Mouse (Mus musculus) midbrain, embryonic 16.5 days (tissue): ENCODE measurements around the gene Edem3. TPM values are rescaled to one million over a fixed set of nuclear protein-coding genes. Genes with fewer than 3 reads are reported as not detected.
"Not testable (repeated sequence)": the region's sequence is repeated elsewhere in the genome, so short reads cannot be mapped to it uniquely, and the experiment has no call there.

Source experiments
- ATAC-seq: fragments of 200-750 bp; cut with Nextera tagmentation; 2 replicates; pipeline ENCODE4 v1.8.0; 2017; ENCODE audit warnings: moderate TSS enrichment
- H3K27ac ChIP-seq: fragments of 300-500 bp; sonication (generic); 2 replicates; pipeline ENCODE4 v1.5.1; 2014; ENCODE audit warnings: mild to moderate bottlenecking, low read length, mixed read lengths
- H3K27me3 ChIP-seq: fragments of 300-500 bp; sonication (generic); 2 replicates; pipeline ENCODE4 v1.6.1; 2014; ENCODE audit warnings: low read depth, low read length, mixed read lengths; ENCODE audit not compliant: control insufficient read depth, insufficient read depth
- H3K36me3 ChIP-seq: fragments of 300-500 bp; sonication (generic); 2 replicates; pipeline ENCODE4 v1.6.1; 2014; ENCODE audit warnings: mild to moderate bottlenecking, low read length, moderate library complexity, mixed read lengths; ENCODE audit not compliant: control insufficient read depth, insufficient read depth
- H3K4me1 ChIP-seq: fragments of 300-500 bp; sonication (generic); 2 replicates; pipeline ENCODE4 v1.6.1; 2014; ENCODE audit warnings: mild to moderate bottlenecking, low read length, mixed read lengths; ENCODE audit not compliant: control insufficient read depth, insufficient read depth
- H3K4me2 ChIP-seq: fragments of 300-500 bp; sonication (generic); 2 replicates; pipeline ENCODE4 v1.6.1; 2014; ENCODE audit warnings: mild to moderate bottlenecking, low read length, mixed read lengths
- H3K4me3 ChIP-seq: fragments of 300-500 bp; sonication (generic); 2 replicates; pipeline ENCODE4 v1.5.1; 2014; ENCODE audit warnings: low read depth, mild to moderate bottlenecking, low read length, moderate library complexity, mixed read lengths
- H3K9ac ChIP-seq: fragments of 300-500 bp; sonication (generic); 2 replicates; pipeline ENCODE4 v1.6.1; 2014; ENCODE audit warnings: low read depth, low read length, mixed read lengths
- H3K9me3 ChIP-seq: fragments of 300-500 bp; sonication (generic); replicated peaks from 2 replicates; pipeline ENCODE4 v1.6.1; 2014; ENCODE audit warnings: mild to moderate bottlenecking, low read length, mixed read lengths; ENCODE audit not compliant: control insufficient read depth, poor library complexity, severe bottlenecking
- WGBS: fragments of 180-500 bp; shearing (Covaris S2); extraction: QIAGEN DNeasy Blood & Tissue Kit; methylation state at CpG from one replicate; pipeline ENCODE4 v1.1.7; 2014; 5-methylcytosine and 5-hydroxymethylcytosine counted together
- polyA plus RNA-seq: library from polyadenylated mRNA; unstranded; fragments of >200 nt; fragmentation: Nextera tagmentation; extraction: Ambion mirVana; gene quantifications from 2 replicates; pipeline ENCODE4 v1.2.1, GENCODE M21; 2015

The Edem3 gene
- polyA plus RNA-seq, 1 experiment from 2014 or later, result 22.4 TPM

DNA sequence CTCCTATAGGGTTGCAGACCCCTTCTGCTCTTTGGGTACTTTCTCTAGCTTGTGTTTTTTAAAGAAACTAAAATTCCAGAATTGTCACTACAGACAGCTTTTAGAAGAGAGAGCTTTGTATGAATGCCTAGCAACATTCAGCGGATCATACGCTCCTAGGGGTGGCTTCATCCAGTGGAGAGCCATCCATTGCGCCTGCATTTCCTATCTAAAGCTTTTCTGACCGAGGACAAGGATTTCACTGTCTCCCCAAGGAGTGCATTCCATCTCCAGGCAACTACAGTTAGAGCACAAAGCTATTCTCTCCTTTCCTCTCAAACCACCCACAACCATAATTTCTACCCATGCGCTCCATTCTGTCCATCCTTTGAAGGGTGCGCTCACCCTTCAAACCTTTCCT lies 28.8 kb upstream of the Edem3 start:
- no peak overlapping the region for H3K9ac ChIP-seq
- 78% methylated on average over 6 of the region's 6 CpGs for WGBS
- H3K4me3 ChIP-seq, result no peak overlapping the region
- no peaks in the 10 kb centered on the region for H3K9me3 ChIP-seq
- H3K36me3 ChIP-seq, result no peaks in the 10 kb centered on the region
- no peak for ATAC-seq
- H3K4me1 ChIP-seq, result no peaks in the 10 kb centered on the region
- no peak overlapping the region for H3K4me2 ChIP-seq
- no peak overlapping the region for H3K27ac ChIP-seq
- no peaks in the 10 kb centered on the region for H3K27me3 ChIP-seq

DNA sequence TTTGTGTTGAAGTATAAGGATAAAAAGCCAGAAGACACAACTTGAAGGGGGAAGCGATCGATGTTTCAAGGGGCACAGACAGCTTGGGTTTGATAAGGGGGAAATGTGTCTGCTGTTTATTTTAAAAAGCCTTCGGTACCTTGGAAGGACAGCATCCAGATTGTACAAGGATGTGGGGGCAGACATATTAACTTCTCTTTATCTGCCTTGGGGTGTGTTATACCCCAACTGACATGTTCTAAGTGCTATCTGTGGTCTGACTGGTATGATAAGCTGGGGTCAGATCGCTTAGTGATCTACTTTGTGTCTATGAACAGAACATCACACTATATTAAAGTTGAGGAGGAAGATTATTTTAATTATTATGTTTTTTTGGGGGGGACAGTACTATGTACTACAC lies 27.0 kb upstream of the Edem3 start:
- H3K4me1 ChIP-seq, result no peaks in the 10 kb centered on the region
- WGBS, result 84% methylated on average over 4 of the region's 4 CpGs
- H3K27me3 ChIP-seq, result no peaks in the 10 kb centered on the region
- H3K4me2 ChIP-seq, result no peak overlapping the region
- H3K4me3 ChIP-seq, result no peak overlapping the region
- no peaks in the 10 kb centered on the region for H3K36me3 ChIP-seq
- H3K27ac ChIP-seq, result no peak overlapping the region
- ATAC-seq, result no peak
- no peaks in the 10 kb centered on the region for H3K9me3 ChIP-seq
- H3K9ac ChIP-seq, result no peak overlapping the region

DNA sequence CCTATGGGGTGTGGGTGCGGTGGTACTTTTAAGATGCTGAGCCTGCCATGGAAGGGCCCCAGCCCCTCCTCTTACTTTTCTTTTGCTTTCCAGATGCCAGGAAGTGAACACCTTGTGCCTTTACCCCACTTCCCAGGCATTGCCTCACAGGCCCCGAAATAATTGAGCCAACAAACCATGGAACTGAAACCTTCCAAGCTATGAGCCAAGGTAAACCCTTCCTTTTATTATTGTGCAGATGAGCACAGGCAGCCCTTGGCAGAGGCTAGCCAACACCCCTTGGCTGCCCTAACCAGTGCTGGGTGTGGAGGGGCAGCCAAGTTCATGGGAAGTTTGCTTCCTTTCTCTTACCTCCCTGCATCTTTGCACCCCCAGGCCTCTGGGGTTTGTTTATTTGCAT lies 18.0 kb upstream of the Edem3 start:
- ATAC-seq, result no peak
- no peaks in the 10 kb centered on the region for H3K36me3 ChIP-seq
- H3K4me1 ChIP-seq, result no peaks in the 10 kb centered on the region
- H3K4me3 ChIP-seq, result no peak overlapping the region
- H3K4me2 ChIP-seq, result no peak overlapping the region
- H3K27me3 ChIP-seq, result no peaks in the 10 kb centered on the region
- H3K9me3 ChIP-seq, result no peaks in the 10 kb centered on the region
- 84% methylated on average over 2 of the region's 2 CpGs for WGBS
- H3K9ac ChIP-seq, result no peak overlapping the region
- H3K27ac ChIP-seq, result no peak overlapping the region

DNA sequence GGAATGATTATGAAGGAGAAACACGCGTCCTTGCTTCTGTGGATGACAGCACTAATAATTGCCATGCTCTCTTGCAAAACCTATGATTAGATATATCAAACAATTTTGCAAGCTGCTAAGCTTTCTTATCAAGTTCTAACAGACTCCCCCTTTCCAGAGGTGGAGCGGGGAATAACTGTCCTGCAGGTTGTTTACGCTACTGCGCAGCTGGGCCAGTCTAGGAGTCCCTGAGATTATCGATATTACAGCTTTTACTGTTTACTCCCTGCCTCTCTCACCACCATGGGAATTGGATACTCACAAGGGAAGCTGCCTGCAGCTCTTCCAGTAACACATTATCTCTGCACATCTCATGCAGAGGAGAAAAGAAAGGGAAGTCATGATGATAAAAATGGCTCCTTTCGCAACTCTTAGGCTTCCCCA lies 14.0 kb upstream of the Edem3 start:
- H3K9ac ChIP-seq, result no peak overlapping the region
- 85% methylated on average over 7 of the region's 7 CpGs for WGBS
- no peaks in the 10 kb centered on the region for H3K36me3 ChIP-seq
- H3K4me2 ChIP-seq, result no peak overlapping the region
- no peaks in the 10 kb centered on the region for H3K27me3 ChIP-seq
- no peak overlapping the region for H3K4me3 ChIP-seq
- H3K4me1 ChIP-seq, result no peaks in the 10 kb centered on the region
- H3K27ac ChIP-seq, result no peak overlapping the region
- no peaks in the 10 kb centered on the region for H3K9me3 ChIP-seq
- no peak for ATAC-seq

DNA sequence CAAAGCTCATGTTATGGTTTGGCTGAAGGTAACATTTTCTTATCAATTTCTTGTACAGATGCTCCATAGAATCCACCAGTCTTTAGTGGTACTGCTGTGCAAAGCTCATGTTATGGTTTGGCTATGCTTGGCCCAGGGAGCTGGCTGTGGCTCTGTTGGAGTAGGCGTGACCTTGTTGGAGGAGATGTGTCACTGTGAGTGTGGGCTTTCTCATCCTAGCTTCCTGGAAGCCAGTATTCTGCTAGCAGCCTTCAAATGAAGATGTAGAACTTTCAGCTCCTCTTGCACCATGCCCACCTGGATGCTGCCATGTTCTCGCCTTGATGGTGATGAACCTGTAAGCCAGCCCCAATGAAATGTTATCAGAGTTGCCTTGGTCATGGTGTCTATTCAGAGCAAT lies 5.3 kb upstream of the Edem3 start:
- H3K4me2 ChIP-seq, H3K4me1 ChIP-seq, H3K9ac ChIP-seq, H3K27me3 ChIP-seq, H3K27ac ChIP-seq, ATAC-seq, H3K4me3 ChIP-seq, H3K36me3 ChIP-seq, H3K9me3 ChIP-seq: not testable (repeated sequence)
- WGBS, result 94% methylated on average over 2 of the region's 2 CpGs

DNA sequence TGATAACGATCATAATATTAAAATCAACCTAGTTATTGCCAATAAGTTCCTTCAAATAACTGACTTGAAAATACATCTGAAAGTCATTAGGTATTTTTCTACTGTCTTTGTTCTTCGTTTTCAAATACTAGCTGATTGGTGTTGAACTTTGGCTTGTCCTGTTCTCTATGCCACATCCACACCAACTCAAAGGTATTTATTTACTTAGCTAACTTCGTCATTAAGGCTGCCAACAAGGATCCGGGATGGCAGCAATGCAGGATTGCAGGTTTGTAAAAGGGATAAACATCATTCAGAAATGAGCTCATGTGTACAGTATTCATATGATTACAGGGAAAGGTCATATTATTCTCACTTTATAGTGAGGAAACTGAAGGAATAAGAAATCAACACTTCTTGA lies 2.2 kb upstream of the Edem3 start:
- Histone ChIP-seq H3K9me3 (no peaks in the 10 kb centered on the region), H3K4me3 (no peak overlapping the region), H3K36me3 (no peaks in the 10 kb centered on the region), H3K27ac (no peak overlapping the region), H3K4me1 (peaks cover 20% of the 10 kb centered on the region), H3K27me3 (no peaks in the 10 kb centered on the region), H3K9ac (no peak overlapping the region), H3K4me2 (no peak overlapping the region)
- no peak for ATAC-seq
- 84% methylated on average over 4 of the region's 4 CpGs for WGBS

DNA sequence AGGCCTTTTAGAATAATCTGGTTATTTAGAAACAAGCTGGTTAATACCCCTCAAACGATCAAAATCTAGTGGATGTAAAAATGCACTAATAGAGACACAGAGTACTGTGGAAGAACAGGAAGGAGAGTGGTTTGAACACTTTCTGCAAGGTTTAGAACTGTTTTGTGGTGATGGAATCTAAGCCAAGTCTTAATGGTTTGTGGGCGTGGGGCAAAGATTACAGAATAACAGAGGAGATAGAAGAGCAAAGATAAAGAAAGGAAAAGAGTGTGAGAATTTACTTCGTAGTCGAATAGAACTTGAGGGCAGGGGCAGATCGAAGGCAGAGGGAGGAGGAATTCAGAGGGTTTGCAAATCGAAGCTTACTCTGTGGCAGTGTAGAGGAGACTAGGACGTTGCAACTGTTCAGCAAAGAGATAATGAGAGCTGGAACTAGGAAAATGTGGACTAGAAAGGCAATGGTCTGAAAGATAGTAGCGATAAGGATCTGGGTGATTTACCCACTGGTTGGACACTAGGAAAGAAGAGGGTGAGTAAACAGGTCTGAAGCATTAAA lies 1.7 kb upstream of the Edem3 start:
- 84% methylated on average over 8 of the region's 8 CpGs for WGBS
- ATAC-seq, result no peak
- H3K4me3 ChIP-seq, result no peak overlapping the region
- no peak overlapping the region for H3K4me2 ChIP-seq
- no peaks in the 10 kb centered on the region for H3K36me3 ChIP-seq
- no peaks in the 10 kb centered on the region for H3K27me3 ChIP-seq
- no peak overlapping the region for H3K27ac ChIP-seq
- no peaks in the 10 kb centered on the region for H3K9me3 ChIP-seq
- H3K4me1 ChIP-seq, result peaks cover 20% of the 10 kb centered on the region
- H3K9ac ChIP-seq, result no peak overlapping the region

DNA sequence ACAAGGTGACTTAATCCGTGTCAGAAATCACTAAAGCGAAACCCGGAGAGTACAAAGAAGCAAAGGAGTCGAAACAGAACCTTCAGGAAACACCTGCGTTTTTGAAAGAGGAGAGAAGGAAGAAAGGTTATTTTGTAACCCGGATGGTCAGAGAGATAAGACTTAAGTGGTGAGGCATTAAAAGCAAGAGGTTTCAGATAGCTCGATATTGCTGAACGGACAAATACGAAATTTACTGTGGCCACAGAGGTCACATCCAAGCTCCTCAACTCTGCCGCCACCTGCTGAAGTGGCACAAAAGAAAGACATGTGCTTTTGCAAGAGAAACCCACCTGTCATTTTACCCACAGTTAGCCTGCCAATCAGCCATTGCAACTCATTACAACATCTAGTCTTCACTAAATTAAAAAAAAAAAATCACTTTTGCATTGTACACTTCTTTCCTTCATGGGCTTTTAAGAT lies 1.1 kb upstream of the Edem3 start:
- H3K27ac ChIP-seq, result no peak overlapping the region
- ATAC-seq, result no peak
- no peaks in the 10 kb centered on the region for H3K36me3 ChIP-seq
- H3K9me3 ChIP-seq, result no peaks in the 10 kb centered on the region
- no peaks in the 10 kb centered on the region for H3K27me3 ChIP-seq
- H3K4me1 ChIP-seq, result peaks cover 20% of the 10 kb centered on the region
- peak overlapping the region; percentile 56 for H3K4me2 ChIP-seq
- WGBS, result 77% methylated on average over 10 of the region's 10 CpGs
- no peak overlapping the region for H3K9ac ChIP-seq
- peak overlapping the region; percentile 96 for H3K4me3 ChIP-seq

DNA sequence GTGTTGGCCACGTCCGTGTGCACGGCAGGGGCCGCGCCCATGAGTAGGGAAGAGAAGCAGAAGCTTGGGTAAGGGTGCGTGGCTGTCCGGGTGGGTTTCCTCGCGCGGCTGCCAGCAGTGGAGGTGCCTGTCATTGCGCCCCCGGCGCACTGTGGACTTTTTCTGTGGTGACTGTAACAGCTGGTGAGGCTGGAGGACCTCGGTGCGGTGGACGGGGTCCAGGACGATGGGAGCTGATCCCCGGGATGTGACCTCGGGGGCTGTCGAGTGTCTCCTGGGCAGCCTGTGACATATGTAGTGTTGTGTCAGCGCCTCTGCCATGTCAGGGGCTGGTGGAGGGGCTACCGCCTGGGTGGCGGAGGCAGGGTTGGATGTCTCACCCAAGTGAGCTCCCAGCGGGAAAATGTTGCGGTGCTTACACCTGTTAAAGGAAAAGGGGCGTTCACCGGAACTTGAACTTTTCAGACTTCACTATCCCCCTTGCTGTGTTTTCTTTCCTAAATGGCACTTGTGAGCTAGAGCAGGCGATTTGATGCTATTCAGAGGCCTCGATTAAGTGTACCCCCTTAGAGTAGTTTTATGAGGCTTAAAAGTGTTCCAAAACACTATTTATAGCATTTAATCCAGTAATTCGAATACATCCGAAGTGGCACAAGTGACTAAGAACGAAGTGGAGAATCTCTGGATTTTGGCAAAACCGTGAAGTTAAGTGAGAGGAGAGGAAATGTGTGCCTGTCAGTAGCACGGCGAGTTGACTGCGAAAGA lies 671 bp downstream of the Edem3 start:
- WGBS, result 8% methylated on average over 36 of the region's 36 CpGs
- Histone ChIP-seq H3K9ac (peak overlapping the region; percentile 82), H3K4me2 (peak overlapping the region; percentile 95), H3K36me3 (no peaks in the 10 kb centered on the region; the same call in 1 of the 2 replicates), H3K27ac (peak overlapping the region; percentile 89), H3K9me3 (no peaks in the 10 kb centered on the region), H3K4me1 (peaks cover 20% of the 10 kb centered on the region), H3K4me3 (peak overlapping the region; percentile 96), H3K27me3 (no peaks in the 10 kb centered on the region)
- ATAC-seq, result no peak
